Mouse (Mus musculus) midbrain, embryonic 16.5 days (tissue): ENCODE measurements around the gene Cd164l2. TPM values are rescaled to one million over a fixed set of nuclear protein-coding genes. Genes with fewer than 3 reads are reported as not detected.

Source experiments
- ATAC-seq: fragments of 200-750 bp; cut with Nextera tagmentation; 2 replicates; pipeline ENCODE4 v1.8.0; 2017; ENCODE audit warnings: moderate TSS enrichment
- H3K27ac ChIP-seq: fragments of 300-500 bp; sonication (generic); 2 replicates; pipeline ENCODE4 v1.5.1; 2014; ENCODE audit warnings: mild to moderate bottlenecking, low read length, mixed read lengths
- H3K27me3 ChIP-seq: fragments of 300-500 bp; sonication (generic); 2 replicates; pipeline ENCODE4 v1.6.1; 2014; ENCODE audit warnings: low read depth, low read length, mixed read lengths; ENCODE audit not compliant: control insufficient read depth, insufficient read depth
- H3K36me3 ChIP-seq: fragments of 300-500 bp; sonication (generic); 2 replicates; pipeline ENCODE4 v1.6.1; 2014; ENCODE audit warnings: mild to moderate bottlenecking, low read length, moderate library complexity, mixed read lengths; ENCODE audit not compliant: control insufficient read depth, insufficient read depth
- H3K4me1 ChIP-seq: fragments of 300-500 bp; sonication (generic); 2 replicates; pipeline ENCODE4 v1.6.1; 2014; ENCODE audit warnings: mild to moderate bottlenecking, low read length, mixed read lengths; ENCODE audit not compliant: control insufficient read depth, insufficient read depth
- H3K4me2 ChIP-seq: fragments of 300-500 bp; sonication (generic); 2 replicates; pipeline ENCODE4 v1.6.1; 2014; ENCODE audit warnings: mild to moderate bottlenecking, low read length, mixed read lengths
- H3K4me3 ChIP-seq: fragments of 300-500 bp; sonication (generic); 2 replicates; pipeline ENCODE4 v1.5.1; 2014; ENCODE audit warnings: low read depth, mild to moderate bottlenecking, low read length, moderate library complexity, mixed read lengths
- H3K9ac ChIP-seq: fragments of 300-500 bp; sonication (generic); 2 replicates; pipeline ENCODE4 v1.6.1; 2014; ENCODE audit warnings: low read depth, low read length, mixed read lengths
- H3K9me3 ChIP-seq: fragments of 300-500 bp; sonication (generic); replicated peaks from 2 replicates; pipeline ENCODE4 v1.6.1; 2014; ENCODE audit warnings: mild to moderate bottlenecking, low read length, mixed read lengths; ENCODE audit not compliant: control insufficient read depth, poor library complexity, severe bottlenecking
- WGBS: fragments of 180-500 bp; shearing (Covaris S2); extraction: QIAGEN DNeasy Blood & Tissue Kit; methylation state at CpG from one replicate; pipeline ENCODE4 v1.1.7; 2014; 5-methylcytosine and 5-hydroxymethylcytosine counted together
- polyA plus RNA-seq: library from polyadenylated mRNA; unstranded; fragments of >200 nt; fragmentation: Nextera tagmentation; extraction: Ambion mirVana; gene quantifications from 2 replicates; pipeline ENCODE4 v1.2.1, GENCODE M21; 2015

Cd164l2 gene
- polyA plus RNA-seq, 1 experiment from 2014 or later = 4.1 TPM

DNA sequence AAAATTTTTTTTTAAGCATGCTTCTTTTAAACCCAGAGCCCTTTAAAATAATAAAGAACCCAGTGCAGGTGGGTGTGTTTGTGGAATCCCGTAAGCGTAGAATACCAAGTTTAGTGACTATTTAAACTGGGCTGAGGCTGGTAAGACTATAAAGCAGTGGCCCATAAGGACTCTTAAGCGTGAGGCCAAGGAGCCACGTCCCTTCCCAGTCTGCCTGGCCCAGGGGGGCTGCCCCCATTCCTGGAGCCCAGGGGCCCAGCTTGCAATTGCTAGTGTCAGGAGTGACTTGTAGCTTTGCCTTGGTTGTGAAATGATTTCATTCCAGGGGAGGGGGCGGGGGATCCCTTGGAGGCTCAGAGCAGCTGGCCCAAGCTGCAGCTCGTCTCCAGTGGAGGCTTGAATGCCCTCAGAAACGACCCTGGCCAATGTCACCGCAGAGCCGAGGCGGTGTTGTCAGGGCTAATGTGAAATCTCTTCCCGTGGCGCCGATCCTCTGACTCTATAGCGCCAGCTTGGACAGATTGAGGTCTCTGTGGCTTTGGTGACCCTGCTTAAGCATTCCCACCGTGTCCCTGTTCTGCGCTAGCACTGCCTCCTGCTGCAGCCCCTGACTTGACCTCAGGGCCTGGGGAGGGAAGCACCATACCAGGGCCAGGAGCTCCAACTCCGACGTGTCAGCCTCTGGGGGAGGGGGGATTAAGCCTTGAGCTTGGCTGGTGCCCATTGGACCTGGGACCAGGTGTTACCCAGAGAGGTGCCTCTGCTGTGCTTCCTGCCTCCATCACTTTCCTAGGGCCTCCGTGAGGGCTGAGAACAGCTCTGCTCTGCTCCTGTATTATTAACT, 13.4 kb upstream of the Cd164l2 start:
- Histone ChIP-seq H3K4me3 (no peak overlapping the region), H3K36me3 (peaks cover 4% of the 10 kb centered on the region; the same call in 1 of the 2 replicates), H3K9ac (peak overlapping the region; percentile 40), H3K4me1 (peaks cover 45% of the 10 kb centered on the region), H3K27ac (peak overlapping the region; percentile 83), H3K27me3 (no peaks in the 10 kb centered on the region), H3K9me3 (no peaks in the 10 kb centered on the region), H3K4me2 (peak overlapping the region; percentile 15; the same call in 1 of the 2 replicates)
- no peak for ATAC-seq
- WGBS = 13% methylated on average over 19 of the region's 19 CpGs

DNA sequence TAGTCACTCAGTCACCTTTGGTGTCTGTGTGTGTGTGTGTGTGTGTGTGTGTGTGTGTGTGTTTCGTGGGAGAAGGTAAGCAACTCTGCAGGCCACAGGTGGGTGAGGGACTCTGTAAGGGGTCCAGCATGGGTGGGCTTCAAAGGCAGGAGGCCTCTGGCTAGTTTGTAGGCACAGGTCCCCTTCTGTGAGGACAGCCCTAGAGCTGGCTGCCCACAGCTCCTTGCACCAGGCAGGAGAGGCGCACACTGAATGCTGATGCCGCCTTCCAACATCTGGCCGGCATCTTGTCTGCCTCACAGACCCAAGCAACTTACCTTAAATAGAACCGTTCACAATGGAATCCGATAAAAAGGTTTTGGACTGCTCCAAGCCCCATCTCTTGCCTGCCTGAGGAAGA, 12.2 kb upstream of the Cd164l2 start:
- no peak for ATAC-seq
- Histone ChIP-seq H3K27ac (0 out of 2 replicates have a peak overlapping the region, but pooled peaks have one; percentile 23), H3K4me3 (no peak overlapping the region), H3K27me3 (no peaks in the 10 kb centered on the region), H3K4me2 (no peak overlapping the region), H3K36me3 (peaks cover 4% of the 10 kb centered on the region; the same call in 1 of the 2 replicates), H3K9me3 (no peaks in the 10 kb centered on the region), H3K4me1 (peaks cover 48% of the 10 kb centered on the region), H3K9ac (no peak overlapping the region)
- WGBS = 69% methylated on average over 6 of the region's 6 CpGs

GRCm38 (mm10) chr4:133200343-133200742, 11.6 kb upstream of the Cd164l2 start:
- Histone ChIP-seq H3K27me3 (no peaks in the 10 kb centered on the region), H3K9ac (peak overlapping the region; percentile 37), H3K4me3 (no peak overlapping the region), H3K36me3 (peaks cover 4% of the 10 kb centered on the region; the same call in 1 of the 2 replicates), H3K4me2 (no peak overlapping the region), H3K27ac (peak overlapping the region; percentile 20; the same call in 1 of the 2 replicates), H3K4me1 (peaks cover 48% of the 10 kb centered on the region), H3K9me3 (no peaks in the 10 kb centered on the region)
- WGBS = 37% methylated on average over 21 of the region's 21 CpGs
- no peak for ATAC-seq

DNA sequence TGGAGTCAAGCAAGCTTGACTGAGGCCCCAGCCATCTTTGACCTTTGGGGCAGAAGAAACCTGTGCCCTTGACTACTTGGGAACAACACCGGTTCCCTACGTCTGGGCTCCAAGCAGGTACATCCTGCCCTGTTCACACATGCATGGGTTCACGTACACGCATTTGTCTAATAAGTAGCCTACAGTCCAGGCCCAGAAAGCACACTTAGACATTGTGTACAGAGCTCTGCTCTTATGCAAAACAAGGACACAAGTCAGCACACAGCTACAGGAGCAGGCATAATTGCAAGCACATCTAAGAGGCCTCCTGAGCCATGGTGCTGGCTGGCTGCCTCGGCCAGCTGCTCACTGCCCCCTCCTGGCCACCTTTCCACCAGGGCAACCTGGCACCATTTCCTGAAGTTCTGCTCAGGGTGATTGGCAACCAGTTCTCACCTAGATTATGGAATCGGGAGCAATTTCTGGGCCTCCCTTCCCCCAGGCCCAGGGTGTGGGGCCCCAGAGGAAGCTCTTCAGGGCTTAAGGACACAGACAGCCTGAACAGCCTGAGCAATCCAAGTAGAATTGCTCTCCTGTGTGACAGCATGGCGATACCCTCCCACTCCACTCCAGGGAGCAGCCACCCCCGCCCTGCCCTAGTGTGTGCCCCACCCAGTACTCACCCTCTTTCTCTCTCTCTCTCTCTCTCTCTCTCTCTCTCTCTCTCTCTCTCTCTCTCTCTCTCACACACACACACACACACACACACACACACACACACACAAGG, 10.7 kb upstream of the Cd164l2 start:
- no peaks in the 10 kb centered on the region for H3K36me3 ChIP-seq
- no peaks in the 10 kb centered on the region for H3K27me3 ChIP-seq
- no peak overlapping the region for H3K4me3 ChIP-seq
- peak overlapping the region; percentile 31; the same call in 1 of the 2 replicates for H3K27ac ChIP-seq
- WGBS = 64% methylated on average over 8 of the region's 8 CpGs
- H3K9ac ChIP-seq = no peak overlapping the region
- peaks cover 46% of the 10 kb centered on the region for H3K4me1 ChIP-seq
- H3K4me2 ChIP-seq = no peak overlapping the region
- ATAC-seq = peak; percentile 21
- no peaks in the 10 kb centered on the region for H3K9me3 ChIP-seq

- Histone ChIP-seq H3K4me1 (peaks cover 36% of the 10 kb centered on the region), H3K9ac (no peak overlapping the region), H3K9me3 (no peaks in the 10 kb centered on the region), H3K27ac (no peak overlapping the region), H3K4me2 (no peak overlapping the region), H3K27me3 (no peaks in the 10 kb centered on the region), H3K36me3 (no peaks in the 10 kb centered on the region), H3K4me3 (no peak overlapping the region)
- no peak for ATAC-seq
- WGBS = 96% methylated on average over 3 of the region's 3 CpGs
Measured at GRCm38 (mm10) chr4:133202254-133202653, 9.7 kb upstream of the Cd164l2 start.

DNA sequence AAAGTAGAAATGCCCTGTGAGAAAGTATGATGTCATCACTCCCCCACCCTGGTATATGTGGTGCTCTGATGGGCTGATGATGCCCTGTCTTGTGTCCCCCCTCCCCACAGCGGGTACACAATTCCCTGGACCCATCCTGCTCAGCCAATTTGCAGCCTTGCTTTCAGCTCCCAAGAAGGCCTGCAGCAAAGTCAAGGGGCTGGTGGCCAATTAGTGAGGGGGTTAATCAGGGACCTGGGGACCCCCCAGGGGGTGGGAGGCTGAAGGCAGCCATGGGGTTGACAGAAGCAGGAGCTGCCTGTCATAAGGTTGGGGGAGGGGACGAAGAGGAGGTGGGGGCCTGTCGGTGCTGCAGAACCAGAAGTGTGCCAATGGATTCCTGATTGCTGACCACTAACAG, 8.3 kb upstream of the Cd164l2 start:
- Histone ChIP-seq H3K4me1 (peaks cover 23% of the 10 kb centered on the region), H3K27ac (no peak overlapping the region), H3K9me3 (no peaks in the 10 kb centered on the region), H3K27me3 (no peaks in the 10 kb centered on the region; the same call in 1 of the 2 replicates), H3K4me2 (no peak overlapping the region), H3K4me3 (no peak overlapping the region), H3K36me3 (no peaks in the 10 kb centered on the region), H3K9ac (no peak overlapping the region)
- WGBS = 54% methylated on average over 3 of the region's 3 CpGs
- ATAC-seq = no peak

DNA sequence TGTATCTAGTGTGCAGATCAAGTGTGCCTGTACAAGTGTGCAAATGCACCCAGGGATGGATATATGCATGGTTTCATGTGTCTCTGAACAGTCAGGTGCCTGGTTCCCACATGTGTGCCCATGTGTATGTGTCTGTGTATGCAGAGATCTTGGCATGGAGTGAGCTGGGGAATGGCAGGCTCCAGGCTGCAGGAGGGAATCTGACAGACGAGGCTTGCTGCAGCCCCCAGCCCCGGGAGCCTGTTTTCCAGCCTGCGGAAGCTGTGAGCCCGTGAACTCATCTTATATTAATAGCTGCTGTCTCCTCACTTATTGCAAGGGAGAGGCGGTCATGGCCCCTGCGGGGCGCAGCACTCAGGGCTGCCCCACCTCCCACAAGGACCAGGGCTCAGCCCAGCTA, 7.6 kb upstream of the Cd164l2 start:
- H3K36me3 ChIP-seq = no peaks in the 10 kb centered on the region
- no peaks in the 10 kb centered on the region; the same call in 1 of the 2 replicates for H3K27me3 ChIP-seq
- no peak overlapping the region for H3K4me3 ChIP-seq
- ATAC-seq = no peak
- WGBS = 21% methylated on average over 7 of the region's 7 CpGs
- H3K9ac ChIP-seq = no peak overlapping the region
- peak overlapping the region; percentile 19; the same call in 1 of the 2 replicates for H3K27ac ChIP-seq
- no peaks in the 10 kb centered on the region for H3K9me3 ChIP-seq
- H3K4me1 ChIP-seq = peaks cover 18% of the 10 kb centered on the region
- no peak overlapping the region for H3K4me2 ChIP-seq

DNA sequence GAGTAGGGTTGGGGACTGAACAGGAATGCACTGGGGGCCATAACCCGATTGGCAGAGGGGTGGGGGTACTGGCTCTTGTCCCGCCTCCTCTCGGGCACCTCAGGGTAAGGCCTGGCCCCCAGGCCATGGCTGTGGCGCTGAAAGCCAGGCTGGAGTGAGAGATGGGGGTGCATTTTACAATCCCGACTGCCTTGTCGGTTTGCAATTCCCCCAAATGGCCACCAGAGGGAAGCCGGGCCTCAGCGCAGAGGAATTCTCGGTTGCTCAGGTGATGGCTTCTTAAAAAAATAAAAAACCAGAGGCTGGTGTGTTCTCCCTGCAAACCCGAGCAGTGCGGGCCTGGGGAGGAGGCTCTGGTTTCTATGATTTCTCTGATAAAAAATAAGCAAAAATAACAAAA, 2.6 kb upstream of the Cd164l2 start:
- no peak overlapping the region for H3K27ac ChIP-seq
- no peak for ATAC-seq
- peaks cover 8% of the 10 kb centered on the region for H3K27me3 ChIP-seq
- no peaks in the 10 kb centered on the region for H3K36me3 ChIP-seq
- peaks cover 9% of the 10 kb centered on the region for H3K4me1 ChIP-seq
- no peak overlapping the region for H3K4me2 ChIP-seq
- H3K4me3 ChIP-seq = no peak overlapping the region
- 4% methylated on average over 11 of the region's 11 CpGs for WGBS
- no peaks in the 10 kb centered on the region for H3K9me3 ChIP-seq
- no peak overlapping the region for H3K9ac ChIP-seq
